ENCODE assay signal across 7 mouse cellular contexts in the genomic region with DNA sequence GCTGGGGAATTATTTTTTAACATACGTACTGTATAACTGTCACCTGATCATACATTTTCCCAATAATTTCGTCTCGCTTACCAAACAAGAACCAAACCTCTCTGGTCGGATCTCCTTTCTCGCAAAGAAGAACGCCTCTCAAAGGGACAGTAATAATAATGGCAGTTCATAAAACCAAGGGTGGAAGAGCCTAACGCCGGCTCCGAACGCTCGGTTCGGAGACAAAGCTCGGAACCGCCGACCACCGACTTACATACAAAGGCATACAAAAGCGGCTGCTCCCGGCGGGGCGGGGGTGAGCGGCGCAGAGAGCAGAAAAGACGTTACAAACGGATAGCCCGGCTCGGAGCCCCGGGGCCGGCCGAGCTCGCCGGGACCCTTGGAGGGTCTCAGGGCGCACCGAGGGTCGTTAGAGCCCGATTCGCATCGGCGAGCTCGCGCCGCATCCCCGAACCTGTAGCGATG. TPM values are rescaled to one million over a fixed set of nuclear protein-coding genes. Genes with fewer than 3 reads are reported as not detected.
DNase-seq lines count a peak whose midpoint lies in the region; ATAC-seq and TF ChIP-seq lines count a peak whose summit lies in the region.

No protein-coding gene starts in this region.

- H3K4me3 ChIP-seq in embryonic facial prominence, embryonic 15.5 days (replicated peaks) = peak overlapping the region; percentile 97
- peak overlapping the region; percentile 73 for H3K4me3 ChIP-seq in kidney, embryonic 15.5 days (replicated peaks)
- peak overlapping the region; percentile 91 for H3K4me3 ChIP-seq in midbrain, embryonic 16.5 days (ENCODE audit: low read depth, low read length)

- ATAC-seq in Patski = peak; percentile 9
- no peak; the same call in 1 of the 2 replicates for ATAC-seq in embryonic facial prominence, embryonic 15.5 days (ENCODE audit: insufficient number of reproducible peaks, low FRiP score, low TSS enrichment, low read depth)
- ATAC-seq in kidney, embryonic 15.5 days (replicated peaks; ENCODE audit: low FRiP score) = no peak; the same call in 1 of the 2 replicates
- ATAC-seq in midbrain, embryonic 16.5 days = no peak

- no peaks in the 10 kb centered on the region for H3K36me3 ChIP-seq in embryonic facial prominence, embryonic 15.5 days
- H3K36me3 ChIP-seq in kidney, embryonic 15.5 days = no peaks in the 10 kb centered on the region
- no peaks in the 10 kb centered on the region for H3K36me3 ChIP-seq in midbrain, embryonic 16.5 days (ENCODE audit: control insufficient read depth, insufficient read depth, low read length)

- H3K27me3 ChIP-seq in Patski = no peaks in the 10 kb centered on the region
- H3K27me3 ChIP-seq in embryonic facial prominence, embryonic 15.5 days = peaks cover 4% of the 10 kb centered on the region
- H3K27me3 ChIP-seq in kidney, embryonic 15.5 days = peaks cover 27% of the 10 kb centered on the region
- no peaks in the 10 kb centered on the region for H3K27me3 ChIP-seq in midbrain, embryonic 16.5 days (ENCODE audit: control insufficient read depth, insufficient read depth, low read depth, low read length)

- no peaks in the 10 kb centered on the region for H3K9me3 ChIP-seq in embryonic facial prominence, embryonic 15.5 days (replicated peaks)
- no peaks in the 10 kb centered on the region for H3K9me3 ChIP-seq in kidney, embryonic 15.5 days (replicated peaks)
- H3K9me3 ChIP-seq in midbrain, embryonic 16.5 days (replicated peaks; ENCODE audit: control insufficient read depth, low read length, poor library complexity, severe bottlenecking) = no peaks in the 10 kb centered on the region

- peak overlapping the region; percentile 86 for H3K27ac ChIP-seq in embryonic facial prominence, embryonic 15.5 days (replicated peaks)
- peak overlapping the region; percentile 88 for H3K27ac ChIP-seq in kidney, embryonic 15.5 days
- peak overlapping the region; percentile 97 for H3K27ac ChIP-seq in midbrain, embryonic 16.5 days (ENCODE audit: low read length)

- peak overlapping the region; percentile 66 for H3K9ac ChIP-seq in embryonic facial prominence, embryonic 15.5 days
- peak overlapping the region; percentile 71 for H3K9ac ChIP-seq in kidney, embryonic 15.5 days
- H3K9ac ChIP-seq in midbrain, embryonic 16.5 days (ENCODE audit: low read depth, low read length) = peak overlapping the region; percentile 97

- peaks cover 8% of the 10 kb centered on the region; the same call in 1 of the 2 replicates for H3K4me1 ChIP-seq in embryonic facial prominence, embryonic 15.5 days
- peaks cover 9% of the 10 kb centered on the region for H3K4me1 ChIP-seq in kidney, embryonic 15.5 days
- H3K4me1 ChIP-seq in midbrain, embryonic 16.5 days (ENCODE audit: control insufficient read depth, insufficient read depth, low read length) = peaks cover 16% of the 10 kb centered on the region

- peak overlapping the region; percentile 63 for H3K4me2 ChIP-seq in embryonic facial prominence, embryonic 15.5 days (replicated peaks)
- H3K4me2 ChIP-seq in kidney, embryonic 15.5 days = peak overlapping the region; percentile 74
- peak overlapping the region; percentile 57 for H3K4me2 ChIP-seq in midbrain, embryonic 16.5 days (ENCODE audit: low read length)

- POLR2A ChIA-PET in Patski (lab: Charles Lee) = interaction anchor here (0.6 kb wide), 1 partner anchor 175 kb away, joined by 3 read pairs; no protein-coding TSS in a partner anchor

- under 1% methylated on average over 43 of the region's 43 CpGs for WGBS in embryonic facial prominence, embryonic 15.5 days
- WGBS in kidney, embryonic 15.5 days = under 1% methylated on average over 43 of the region's 43 CpGs
- under 1% methylated on average over 43 of the region's 43 CpGs for WGBS in midbrain, embryonic 16.5 days

- intact Hi-C loops in left cerebral cortex, postnatal 25 days (cut with DNase I) = loop anchor here (5.0 kb wide), 1 partner anchor 148 kb away; no protein-coding TSS in a partner anchor

- no peak for TF ChIP-seq CTCF in Patski (IDR thresholded peaks at IDR 0.05)

- peak; percentile 44 to 54 for DNase-seq in left cerebral cortex, postnatal 25 days (ENCODE audit: low spot score in 2 of 2)
- no peak for DNase-seq in left cerebral cortex, adult 11 months (ENCODE audit: low spot score)
- DNase-seq in Patski (ENCODE audit: low read depth, low spot score) = no peak
- no peak for DNase-seq in cerebellum, adult 11 months

- in situ Hi-C loops in Patski (cut with MboI; ENCODE audit: low pct_unique_long_range_greater_than_20kb) = loop anchor here (5.0 kb wide), 1 partner anchor 33 kb away; no protein-coding TSS in a partner anchor

- CTCF ChIA-PET in Patski (lab: Charles Lee) = interaction anchor here (0.8 to 1.5 kb wide), 2 partner anchors 11 to 14 kb away, joined by 3 read pairs; no protein-coding TSS in a partner anchor

RNA-seq across cellular contexts. Expression of gene Mkrn1, which starts 0.8 kb away (rescaled TPM):
- total RNA-seq in left cerebral cortex, postnatal 25 days (2021) = 100 to 1,000 TPM; 152 to 154 TPM
- polyA plus RNA-seq in Patski (2021) = 58.7 TPM
- polyA plus RNA-seq in embryonic facial prominence, embryonic 15.5 days (2015; fragmentation: Nextera tagmentation; extraction: Ambion mirVana) = 59.5 and 64.3 TPM in 2 replicates
- polyA plus RNA-seq in kidney, embryonic 15.5 days (2015; fragmentation: Nextera tagmentation; extraction: Ambion mirVana) = 59.8 and 60.2 TPM in 2 replicates
- 258 and 268 TPM in 2 replicates for polyA plus RNA-seq in midbrain, embryonic 16.5 days (2015; fragmentation: Nextera tagmentation; extraction: Ambion mirVana)

RNA-seq across cellular contexts. Expression of gene Rab19, which starts 38.4 kb away (rescaled TPM):
- total RNA-seq in left cerebral cortex, postnatal 25 days (2021) = not detected
- polyA plus RNA-seq in Patski (2021) = 0.15 TPM
- 1.5 and 1.7 TPM in 2 replicates for polyA plus RNA-seq in embryonic facial prominence, embryonic 15.5 days (2015; fragmentation: Nextera tagmentation; extraction: Ambion mirVana)
- 1.7 and 2.3 TPM in 2 replicates for polyA plus RNA-seq in kidney, embryonic 15.5 days (2015; fragmentation: Nextera tagmentation; extraction: Ambion mirVana)
- polyA plus RNA-seq in midbrain, embryonic 16.5 days (2015; fragmentation: Nextera tagmentation; extraction: Ambion mirVana) = 0.35 TPM in 1 of 2 replicates, not detected in the other

RNA-seq across cellular contexts. Expression of gene Slc37a3, which starts 41.9 kb away (rescaled TPM):
- total RNA-seq in left cerebral cortex, postnatal 25 days (2021) = 10 to 100 TPM; 72.2 to 75.5 TPM
- 71.7 TPM for polyA plus RNA-seq in Patski (2021)
- polyA plus RNA-seq in embryonic facial prominence, embryonic 15.5 days (2015; fragmentation: Nextera tagmentation; extraction: Ambion mirVana) = 53.3 and 60.3 TPM in 2 replicates
- polyA plus RNA-seq in kidney, embryonic 15.5 days (2015; fragmentation: Nextera tagmentation; extraction: Ambion mirVana) = 52.5 and 53.9 TPM in 2 replicates
- 64.9 and 67.9 TPM in 2 replicates for polyA plus RNA-seq in midbrain, embryonic 16.5 days (2015; fragmentation: Nextera tagmentation; extraction: Ambion mirVana)

Comparison
In these comparisons a context has a peak if more than half of its experiments do, and no peak if none do; other contexts are left out.
1. DNase-seq: peak in left cerebral cortex, postnatal 25 days (2 of 2); none in left cerebral cortex, adult 11 months (single experiment), Patski (single experiment) and cerebellum, adult 11 months (single experiment).
2. Peak in every context shown above with its lines, with median percentiles within 50 percentile points of each other: H3K27ac ChIP-seq, H3K4me2 ChIP-seq, H3K4me3 ChIP-seq and H3K9ac ChIP-seq.